Mouse (Mus musculus): ENCODE results near the gene Ugt2b34.
"Not testable (repeated sequence)": the region's sequence is repeated elsewhere in the genome, so short reads cannot be mapped to it uniquely, and the experiment has no call there.

Ugt2b34 gene

DNA sequence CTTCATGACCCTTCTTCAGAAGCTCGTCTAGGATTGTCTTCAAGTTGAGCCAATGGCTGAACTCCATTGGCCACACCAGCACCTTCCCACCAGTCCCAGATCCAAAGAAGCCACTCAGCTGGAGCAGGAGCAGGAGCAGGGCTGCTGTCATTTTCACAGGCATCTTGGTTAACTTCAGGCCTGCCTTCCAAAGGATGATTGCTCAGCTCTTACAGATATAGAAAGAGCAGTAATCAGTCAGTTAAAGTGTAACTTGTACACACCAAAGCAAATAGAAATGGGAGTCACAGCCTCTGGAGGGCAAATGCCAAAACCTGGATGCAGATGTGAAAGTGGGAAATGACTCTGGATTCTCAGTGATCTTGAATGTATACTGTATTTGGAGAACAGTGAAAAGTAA, at the start of gene Ugt2b34:
TSS of gene Ugt2b34 (minus strand) at position 180 of the 400 bp plus-strand sequence.
- DNase-seq = no peak

DNA sequence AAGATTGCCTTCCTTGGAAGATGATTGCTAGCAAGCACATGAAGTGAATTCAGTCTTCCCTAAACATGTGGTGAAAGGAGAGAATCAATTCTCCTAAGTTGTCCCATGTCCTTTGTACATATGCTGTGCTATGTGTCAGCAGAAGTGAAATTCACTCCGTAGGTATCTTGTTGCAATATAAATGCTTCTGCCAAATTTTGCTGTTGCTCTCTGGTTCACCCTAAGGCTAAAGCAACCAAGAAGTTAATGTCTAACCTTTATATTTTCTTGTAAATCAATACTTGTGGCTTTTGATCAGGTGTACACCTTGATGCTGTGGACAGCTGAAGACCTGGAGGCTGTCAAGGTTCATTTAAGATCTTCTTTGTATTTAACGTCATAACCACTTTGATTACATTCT, 35.4 kb upstream of the Ugt2b34 start:
- DNase-seq = no peak

DNA sequence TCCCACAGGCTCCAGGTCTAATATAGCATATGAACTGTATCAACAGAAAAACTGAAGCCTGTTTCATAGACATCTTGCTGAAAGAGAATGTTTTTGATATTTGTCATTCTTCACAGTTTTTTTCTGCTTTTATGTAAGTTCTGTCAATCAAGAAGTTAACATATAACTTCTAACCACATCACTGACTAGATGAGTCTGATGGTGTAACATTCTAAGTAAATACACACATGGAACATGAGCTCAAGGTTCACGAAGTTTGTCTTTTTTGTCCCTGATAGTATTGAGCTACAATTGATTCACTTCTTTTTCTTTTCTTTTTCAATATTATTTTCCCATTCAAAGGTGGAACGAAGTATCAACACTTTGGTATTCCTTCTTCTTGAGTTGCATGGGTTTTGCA, 19.7 kb upstream of the Ugt2b34 start, which contains the start of gene Ugt2b1:
TSS of gene Ugt2b1 (minus strand) at position 105 of the 400 bp plus-strand sequence.
- DNase-seq = no peak

DNA sequence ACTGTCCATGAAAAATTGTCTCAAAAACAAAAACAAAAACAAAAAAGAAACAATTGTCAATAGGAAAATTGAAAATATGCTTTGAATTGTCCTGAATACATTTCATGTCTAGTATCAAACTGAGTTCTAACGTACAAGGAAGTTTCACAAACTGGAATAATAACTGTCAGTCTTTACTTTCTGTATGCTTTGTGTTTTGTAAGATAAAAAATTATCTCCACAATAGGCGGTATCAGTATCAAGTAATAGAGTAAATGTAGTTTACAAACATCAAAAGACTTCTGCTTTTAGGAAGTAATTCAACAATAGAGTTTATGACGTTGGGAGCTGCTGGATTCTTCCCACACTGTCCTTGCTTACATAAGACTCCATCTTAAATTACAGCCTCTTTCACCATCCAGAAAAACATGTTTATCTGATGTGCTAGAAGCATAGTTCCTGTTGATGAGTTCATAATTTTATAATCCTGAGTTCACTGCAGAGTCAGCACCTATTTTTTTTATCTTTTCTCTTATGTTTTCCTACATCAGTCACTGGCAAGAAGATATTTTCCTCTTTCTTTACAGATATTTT, 14.0 kb upstream of the Ugt2b34 start:
- no peak for DNase-seq

DNA sequence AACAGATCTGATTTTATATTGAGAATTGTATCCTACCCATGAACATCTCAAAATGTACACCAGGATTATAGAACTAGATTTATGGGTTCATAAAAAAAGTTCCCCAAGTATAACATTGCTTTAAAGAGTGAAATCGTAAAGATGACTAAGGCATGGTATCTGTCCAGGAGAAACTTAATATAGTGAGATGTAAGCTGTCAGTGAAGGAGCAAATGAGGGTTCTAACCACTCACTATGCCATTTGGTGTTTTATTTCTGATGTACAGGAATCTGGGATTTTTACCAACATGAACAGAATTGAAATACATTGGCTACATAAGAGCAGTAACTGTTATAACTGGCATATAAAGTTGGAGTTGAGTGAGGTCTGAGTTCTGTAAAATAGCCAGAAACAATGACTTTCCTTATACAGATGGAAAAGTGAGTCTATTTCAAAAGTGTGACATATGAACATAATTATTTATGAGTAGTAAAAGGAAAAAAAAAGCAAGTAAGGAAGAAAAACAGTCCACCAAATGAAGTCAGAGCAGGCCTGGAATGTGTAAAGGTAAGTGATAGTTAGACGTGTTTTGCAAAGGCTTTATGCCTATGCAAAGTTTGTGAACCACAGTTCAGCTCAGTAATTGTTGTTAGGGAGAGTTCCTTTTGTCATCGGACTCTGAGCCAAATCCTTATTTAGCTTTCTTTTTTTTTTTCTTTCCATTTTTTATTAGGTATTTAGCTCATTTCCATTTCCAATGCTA, 4.8 kb upstream of the Ugt2b34 start:
- DNase-seq = no peak

DNA sequence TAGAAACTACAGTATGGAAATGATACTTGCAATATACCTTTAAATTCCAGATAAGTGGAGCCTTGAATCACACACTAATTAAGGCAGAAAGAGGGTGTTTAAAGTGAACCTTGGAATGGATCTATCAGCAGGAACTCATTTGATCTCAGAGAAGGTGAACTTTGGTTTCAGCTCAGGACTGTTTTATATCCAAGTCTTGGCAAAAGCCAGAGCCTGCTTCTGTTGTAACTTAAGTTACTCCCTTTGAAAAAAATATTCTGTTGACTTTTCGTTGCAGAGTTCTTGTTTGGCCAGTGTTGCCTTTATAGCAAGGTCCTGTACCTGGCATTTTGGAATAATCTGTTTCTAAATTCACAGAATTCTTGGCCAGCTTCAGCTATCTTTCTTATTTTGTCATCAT, 4.0 kb upstream of the Ugt2b34 start:
- no peak for DNase-seq

DNA sequence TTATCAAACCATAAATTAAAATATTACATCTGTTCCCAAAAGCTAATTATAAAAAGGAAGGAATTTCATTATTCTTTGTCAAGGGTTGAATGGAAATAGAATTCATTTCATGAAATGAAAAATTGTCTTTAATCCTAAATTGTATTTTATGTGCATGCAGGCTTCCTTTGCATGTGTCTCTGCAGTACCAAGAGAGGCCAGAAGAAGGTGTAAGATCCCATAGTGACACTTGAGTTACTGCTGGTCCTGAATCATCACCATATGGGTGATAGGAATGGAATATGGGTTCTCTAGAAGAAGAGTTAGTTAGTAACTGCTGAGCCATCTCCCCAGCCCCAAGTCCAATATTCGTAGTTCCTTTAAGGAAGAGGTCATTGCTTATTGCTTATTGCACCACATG, 16.8 kb downstream of the Ugt2b34 start:
- DNase-seq = no peak

DNA sequence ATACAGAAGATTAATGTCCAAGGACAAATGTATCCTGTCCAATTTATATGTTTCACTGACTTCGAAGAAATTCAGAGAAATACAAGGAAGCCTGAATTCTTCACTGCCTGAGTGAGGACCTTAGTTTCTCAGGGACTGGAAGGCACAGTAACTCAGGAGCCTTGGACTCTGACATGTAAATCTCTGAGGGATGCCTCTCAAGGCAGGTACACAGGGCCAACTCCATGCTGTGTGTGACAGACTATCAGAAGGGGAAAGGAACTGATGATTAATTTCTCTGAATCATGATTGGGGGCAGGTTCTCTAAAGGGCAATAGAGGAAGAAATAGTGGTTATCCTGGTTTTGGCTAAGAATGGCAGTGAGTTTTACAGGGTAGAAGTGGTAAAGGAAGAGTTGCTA, 18.3 kb downstream of the Ugt2b34 start:
- DNase-seq = no peak

DNA sequence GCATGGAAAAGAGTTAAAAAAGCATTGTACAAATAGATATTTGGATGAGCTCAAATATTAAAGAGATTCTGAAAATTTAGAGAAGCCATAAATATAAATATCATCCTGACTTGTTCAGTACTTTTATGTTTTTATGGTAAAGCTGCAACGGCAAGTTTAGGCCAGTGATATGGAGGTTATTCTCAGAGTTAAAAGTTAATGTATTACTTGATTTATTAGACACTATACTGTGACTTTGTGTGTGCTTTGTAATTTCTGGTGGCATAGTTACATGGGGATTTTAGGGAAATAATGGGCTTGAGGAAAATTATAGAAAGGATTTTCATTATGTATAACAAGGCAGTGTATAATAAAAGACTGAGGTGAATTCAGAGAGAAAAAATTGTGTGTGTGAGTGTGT, 19.7 kb downstream of the Ugt2b34 start:
- no peak for DNase-seq

DNA sequence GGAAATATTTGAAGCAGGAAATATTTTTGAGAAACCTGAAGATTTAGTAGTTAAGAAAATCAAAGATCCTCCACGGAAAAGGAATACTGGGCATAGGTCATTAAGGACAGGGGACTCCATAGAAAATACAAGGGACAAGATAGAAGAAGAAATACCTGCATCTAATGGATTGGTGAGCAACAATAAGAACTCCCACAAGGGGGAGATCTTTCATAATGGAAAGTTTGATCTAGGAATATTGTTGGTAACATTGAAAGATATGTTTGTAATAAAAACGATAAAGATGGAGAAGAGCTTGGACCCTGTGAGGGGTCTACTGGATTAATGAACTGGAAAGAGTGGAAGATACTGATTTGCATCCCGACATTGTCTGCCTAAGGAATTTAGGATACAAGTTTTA, 20.1 kb downstream of the Ugt2b34 start:
- peak; percentile 10 for DNase-seq

DNA sequence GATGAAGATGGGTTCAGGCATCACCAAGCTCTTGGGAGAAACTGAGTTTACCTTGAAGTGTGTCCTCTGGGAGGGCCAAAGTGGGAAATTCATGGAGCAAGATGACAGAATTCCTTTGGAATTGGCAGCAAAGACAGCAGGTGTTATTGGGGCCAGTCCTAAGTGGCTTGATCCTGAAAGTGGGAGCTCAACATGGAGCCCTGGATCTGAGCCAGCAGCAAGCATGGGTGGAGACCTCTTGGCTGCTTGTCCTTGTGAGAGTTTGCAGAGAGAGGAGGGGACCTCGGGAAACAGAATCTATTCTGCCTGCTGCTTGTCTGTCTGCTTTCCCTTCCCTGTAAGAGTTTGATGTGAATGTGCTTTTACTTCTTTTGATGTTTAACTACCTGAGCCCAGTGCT, 34.9 kb downstream of the Ugt2b34 start:
- DNase-seq = no peak

DNA sequence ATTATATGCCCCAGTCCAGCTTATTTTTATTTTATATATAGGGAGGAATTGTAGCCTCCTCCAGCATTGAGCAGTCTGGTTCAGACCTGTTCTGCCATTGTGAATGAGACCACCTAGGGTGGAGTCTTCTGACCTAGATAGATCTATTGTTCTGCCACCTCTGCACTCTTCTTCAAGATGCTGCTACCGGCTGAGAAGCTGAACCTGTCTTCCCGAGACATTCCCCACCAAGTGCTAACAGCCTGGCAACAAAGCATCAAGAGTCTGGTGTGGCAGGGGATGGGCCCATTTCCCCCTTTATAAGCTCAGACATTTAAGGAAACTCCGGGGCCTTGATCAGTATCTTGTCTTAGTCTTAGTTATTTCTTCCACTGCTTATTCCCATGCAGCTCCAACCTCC, 48.4 kb downstream of the Ugt2b34 start:
- no peak for DNase-seq

DNA sequence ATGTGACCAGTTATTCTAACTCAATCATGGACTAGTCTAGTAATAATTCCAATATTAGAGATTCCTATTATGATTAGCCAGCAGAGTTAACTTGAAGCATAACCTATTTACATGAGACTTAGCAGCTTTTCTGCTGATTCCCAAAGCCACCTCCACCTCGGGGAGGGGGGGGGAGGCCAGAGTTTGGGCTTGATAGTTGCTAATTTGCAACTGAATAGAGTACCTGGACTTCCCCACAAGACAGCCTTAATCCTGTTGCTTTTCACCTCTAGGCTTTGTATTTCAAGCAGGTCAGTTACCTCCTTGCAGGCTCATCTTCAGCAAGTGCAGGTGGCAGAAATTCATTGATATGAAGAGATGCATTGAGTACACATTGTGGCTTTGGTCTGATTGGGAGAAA, 49.1 kb downstream of the Ugt2b34 start:
- no peak for DNase-seq

DNA sequence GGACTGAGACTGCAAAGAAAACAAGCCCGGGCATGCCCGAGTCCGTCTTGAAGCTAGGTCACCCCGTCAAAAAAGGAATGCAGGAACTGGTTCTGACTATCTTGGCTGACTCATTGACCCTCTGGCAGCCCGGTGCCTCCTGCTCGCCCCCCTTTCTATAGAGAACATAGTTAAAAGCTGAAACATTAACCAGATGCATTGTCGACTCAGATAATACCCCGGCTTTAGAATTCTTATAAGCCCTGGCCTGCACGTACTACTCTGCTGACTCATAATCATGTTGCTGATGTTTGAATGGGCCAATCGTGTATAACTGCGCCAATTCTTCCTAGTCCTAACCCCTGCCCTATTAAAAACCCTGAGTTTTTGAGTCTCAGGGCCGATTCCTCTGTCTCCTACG, 50.2 kb downstream of the Ugt2b34 start:
- not testable (repeated sequence) for DNase-seq

DNA sequence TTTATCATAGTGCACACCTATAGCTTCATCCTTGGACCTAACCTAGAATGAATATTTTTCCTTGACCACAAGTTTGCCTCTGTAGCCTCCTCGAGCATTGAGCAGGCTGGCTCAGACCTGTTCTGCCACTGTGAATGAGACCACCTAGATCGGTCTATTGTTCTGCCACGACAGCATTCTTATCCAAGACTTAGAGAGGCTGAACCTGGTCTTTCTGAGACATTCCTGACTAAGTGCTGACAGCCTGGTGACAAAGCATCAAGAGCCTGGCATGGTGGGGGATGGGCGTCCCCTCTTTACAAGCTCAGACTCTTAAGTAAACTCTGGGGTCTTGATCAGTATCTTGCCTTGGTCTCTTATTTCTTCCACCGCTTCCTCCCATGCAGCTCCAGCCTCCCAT, 55.1 kb downstream of the Ugt2b34 start:
- DNase-seq = no peak

DNA sequence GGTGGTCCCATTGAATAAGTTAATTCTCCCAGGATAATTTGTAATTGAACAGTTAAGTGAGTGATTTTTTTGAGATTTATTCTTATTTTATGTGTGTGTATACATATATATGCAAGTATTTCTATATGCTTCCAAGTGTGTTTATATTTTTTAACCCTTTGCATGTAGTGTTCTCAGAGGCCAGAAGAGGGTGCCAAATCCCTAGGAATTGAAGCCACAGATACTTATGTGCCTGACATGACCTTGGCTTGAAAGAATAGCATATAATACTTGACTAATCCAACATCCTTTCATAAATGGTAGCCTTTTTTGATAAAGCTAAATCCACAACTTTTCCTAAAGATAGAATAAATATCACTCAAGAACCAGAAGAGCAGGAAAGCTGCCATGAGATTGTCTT, 56.6 kb downstream of the Ugt2b34 start:
- DNase-seq = peak; percentile 61

DNA sequence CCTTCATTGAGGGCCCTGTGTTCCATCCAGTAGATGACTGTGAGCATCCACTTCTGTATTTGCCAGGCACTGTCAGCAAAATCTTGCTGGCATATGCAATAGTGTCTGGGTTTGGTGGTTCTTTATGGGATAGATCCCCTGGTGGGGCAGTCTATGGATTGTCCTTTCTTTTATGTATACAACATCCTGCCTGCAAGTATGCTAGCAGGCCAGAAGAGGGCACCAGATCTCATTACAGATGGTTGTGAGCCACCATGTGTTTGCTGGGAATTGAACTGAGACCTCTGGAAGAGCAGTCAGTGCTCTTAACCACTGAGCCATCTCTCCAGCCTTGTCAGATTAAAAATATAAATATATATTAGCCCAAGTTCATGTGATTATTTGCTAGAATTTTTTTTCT, 65.5 kb downstream of the Ugt2b34 start:
- DNase-seq = not testable (repeated sequence)

DNA sequence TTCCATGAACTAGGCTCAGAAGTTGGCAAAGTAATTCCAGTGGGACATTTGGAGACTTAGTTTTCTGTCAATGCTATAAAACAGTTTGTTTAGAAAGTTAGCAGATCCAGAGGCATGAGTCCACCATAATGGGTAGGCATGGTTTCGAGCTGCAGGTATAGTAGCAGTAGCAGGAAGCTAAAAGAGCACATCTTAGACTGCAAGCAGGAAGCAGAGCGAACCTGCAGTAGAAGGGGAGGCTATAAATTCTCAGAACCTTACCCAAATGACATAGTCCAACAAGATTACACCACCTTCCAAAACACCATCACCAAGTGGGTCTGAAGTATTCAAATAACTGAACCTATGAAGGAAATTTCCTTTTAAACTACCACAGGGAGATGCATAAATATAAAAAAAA, 66.5 kb downstream of the Ugt2b34 start:
- DNase-seq = no peak

Measured in embryo, embryonic 11 days (tissue).